8 mouse cellular contexts compared by ENCODE assay signal in genomic region chr3:88082224-88082618, GRCm38 (mm10). TPM values are rescaled to one million over a fixed set of nuclear protein-coding genes. Genes with fewer than 3 reads are reported as not detected.
DNase-seq lines count a peak whose midpoint lies in the region; ATAC-seq and TF ChIP-seq lines count a peak whose summit lies in the region.

No protein-coding gene starts in this region.

- no peak for TF ChIP-seq CTCF in G1E (IDR thresholded peaks at IDR 0.05; ENCODE audit: low read depth, low read length)

- WGBS in heart, embryonic 10.5 days = 2% methylated on average over 13 of the region's 13 CpGs
- WGBS in heart, embryonic 16.5 days = 2% methylated on average over 13 of the region's 13 CpGs
- 4% methylated on average over 12 of the region's 13 CpGs for WGBS in macrophage (ENCODE audit: missing documents)

- no peak for ATAC-seq in G1E (ENCODE audit: extremely low read depth, insufficient number of reproducible peaks, low FRiP score, poor library complexity, severe bottlenecking)
- ATAC-seq in heart, embryonic 16.5 days (replicated peaks; ENCODE audit: extremely low read depth, insufficient read depth, low FRiP score) = no peak

- peak overlapping the region; percentile 66 for H3K9ac ChIP-seq in heart, embryonic 16.5 days (ENCODE audit: low read length)

- peaks cover 21% of the 10 kb centered on the region for H3K79me2 ChIP-seq in macrophage (ENCODE audit: inconsistent target)

- H3K27me3 ChIP-seq in heart, embryonic 10.5 days (ENCODE audit: insufficient read depth, poor library complexity, severe bottlenecking) = no peaks in the 10 kb centered on the region
- H3K27me3 ChIP-seq in G1E (ENCODE audit: insufficient read depth, low read length) = peaks cover 15% of the 10 kb centered on the region
- peaks cover 3% of the 10 kb centered on the region; the same call in 1 of the 2 replicates for H3K27me3 ChIP-seq in heart, embryonic 16.5 days (ENCODE audit: control insufficient read depth, insufficient read depth, low read length)

- peaks cover 22% of the 10 kb centered on the region for H3K36me3 ChIP-seq in heart, embryonic 10.5 days
- H3K36me3 ChIP-seq in G1E (replicated peaks) (peaks cover 39% of the 10 kb centered on the region), macrophage (ENCODE audit: inconsistent target) (no peaks in the 10 kb centered on the region)
- H3K36me3 ChIP-seq in heart, embryonic 16.5 days (ENCODE audit: control insufficient read depth, insufficient read depth) = peaks cover 11% of the 10 kb centered on the region

- peaks cover 15% of the 10 kb centered on the region for H3K4me1 ChIP-seq in heart, embryonic 10.5 days
- H3K4me1 ChIP-seq in G1E (ENCODE audit: insufficient read depth, low read depth, low read length) = peaks cover 25% of the 10 kb centered on the region
- H3K4me1 ChIP-seq in heart, embryonic 16.5 days (ENCODE audit: control insufficient read depth, insufficient read depth, low read length) = peaks cover 18% of the 10 kb centered on the region

- peak overlapping the region; percentile 76 for H3K27ac ChIP-seq in heart, embryonic 10.5 days
- 0 out of 2 replicates have a peak overlapping the region, but pooled peaks have one; percentile 48 for H3K27ac ChIP-seq in heart, embryonic 16.5 days (ENCODE audit: low read length)
- peak overlapping the region; percentile 53 for H3K27ac ChIP-seq in macrophage

- H3K9me3 ChIP-seq in heart, embryonic 10.5 days = no peaks in the 10 kb centered on the region
- H3K9me3 ChIP-seq in G1E (replicated peaks) = no peaks in the 10 kb centered on the region
- no peaks in the 10 kb centered on the region for H3K9me3 ChIP-seq in heart, embryonic 16.5 days (replicated peaks; ENCODE audit: control insufficient read depth, low read length)

- peak overlapping the region; percentile 70 for H3K4me3 ChIP-seq in heart, embryonic 10.5 days
- H3K4me3 ChIP-seq in G1E (ENCODE audit: low read depth, low read length) (peak overlapping the region; percentile 86), macrophage (ENCODE audit: inconsistent target) (peak overlapping the region; percentile 76)
- H3K4me3 ChIP-seq in heart, embryonic 16.5 days (ENCODE audit: low read length) = peak overlapping the region; percentile 61

- no peak for DNase-seq in heart, embryonic 10.5 days (ENCODE audit: low spot score)
- no peak for DNase-seq in heart, postnatal 14 days
- no peak for DNase-seq in G1E (ENCODE audit: low spot score)
- DNase-seq in right cerebral cortex, postnatal 10 days (ENCODE audit: low spot score in 2 of 2) = no peak
- DNase-seq in frontal cortex, adult 2 months (ENCODE audit: extremely low spot score in 1 of 2, low spot score in 1 of 2) = no peak
- no peak for DNase-seq in adipocyte (ENCODE audit: low spot score)

- intact Hi-C loops in heart, postnatal 14 days (cut with DNase I) = no loop called here

- peak overlapping the region; percentile 75 for H3K4me2 ChIP-seq in heart, embryonic 16.5 days (ENCODE audit: low read depth, low read length)

RNA-seq across cellular contexts. Expression of gene Iqgap3, which starts 0.5 kb away (rescaled TPM):
- 22.0 and 27.4 TPM in 2 replicates for polyA plus RNA-seq in heart, embryonic 10.5 days (2016; fragmentation: Nextera tagmentation; extraction: Ambion mirVana)
- 1 to 10 TPM; 3.8 to 7.2 TPM for total RNA-seq in heart, postnatal 14 days (2021)
- total RNA-seq in G1E (2014; fragmentation: Nextera tagmentation) (20.2 and 29.3 TPM in 2 replicates), G1E (2017) (22.8 and 22.9 TPM in 2 replicates)
- polyA plus RNA-seq in G1E (2012) (10.6 and 13.8 TPM in 2 replicates), macrophage (2018) (2.5 to 4.1 TPM (median 3.7 TPM) in 3 replicates)
- polyA plus RNA-seq in heart, embryonic 16.5 days (2015; fragmentation: Nextera tagmentation; extraction: Ambion mirVana) = 23.6 and 27.8 TPM in 2 replicates
- total RNA-seq in macrophage (2018; cell fraction: chromatin; rRNA removed) = 10 to 100 TPM in 8 of 26 experiments, 1 to 10 TPM in 18; 1.6 to 22.0 (median 5.7) TPM
- total RNA-seq in macrophage (2018; cell fraction: cytosol; rRNA removed) = 1 to 10 TPM in 24 of 26 experiments, under 1 TPM in 2; 0.82 to 5.2 (median 2.1) TPM
- 10 to 100 TPM in 1 of 26 experiments, 1 to 10 TPM in 25; 1.3 to 14.6 (median 3.6) TPM for total RNA-seq in macrophage (2018; cell fraction: nucleus; rRNA removed)
- polyA plus RNA-seq in frontal cortex, adult 2 months (2012; rRNA removed) = 0.64 and 0.74 TPM in 2 replicates

RNA-seq across cellular contexts. Expression of gene Ttc24, which starts 4.1 kb away (rescaled TPM):
- 0.14 TPM in 1 of 2 replicates, not detected in the other for polyA plus RNA-seq in heart, embryonic 10.5 days (2016; fragmentation: Nextera tagmentation; extraction: Ambion mirVana)
- not detected for total RNA-seq in heart, postnatal 14 days (2021)
- total RNA-seq in G1E (2014; fragmentation: Nextera tagmentation) (not detected in 2 replicates), G1E (2017) (0.05 TPM in 1 of 2 replicates, not detected in the other)
- polyA plus RNA-seq in G1E (2012) (not detected in 2 replicates), macrophage (2018) (not detected in 3 replicates)
- polyA plus RNA-seq in heart, embryonic 16.5 days (2015; fragmentation: Nextera tagmentation; extraction: Ambion mirVana) = 0.12 and 0.18 TPM in 2 replicates
- not detected for total RNA-seq in macrophage (2018; cell fraction: chromatin; rRNA removed)
- total RNA-seq in macrophage (2018; cell fraction: cytosol; rRNA removed) = not detected
- not detected for total RNA-seq in macrophage (2018; cell fraction: nucleus; rRNA removed)
- not detected in 2 replicates for polyA plus RNA-seq in frontal cortex, adult 2 months (2012; rRNA removed)

RNA-seq across cellular contexts. Expression of gene Naxe, which starts 23.9 kb away (rescaled TPM):
- 143 and 148 TPM in 2 replicates for polyA plus RNA-seq in heart, embryonic 10.5 days (2016; fragmentation: Nextera tagmentation; extraction: Ambion mirVana)
- 10 to 100 TPM; 61.0 to 61.1 TPM for total RNA-seq in heart, postnatal 14 days (2021)
- total RNA-seq in G1E (2014; fragmentation: Nextera tagmentation) (41.1 and 42.1 TPM in 2 replicates), G1E (2017) (40.1 and 42.4 TPM in 2 replicates)
- polyA plus RNA-seq in G1E (2012) (44.1 and 52.8 TPM in 2 replicates), macrophage (2018) (66.0 to 99.6 TPM (median 82.3 TPM) in 3 replicates)
- polyA plus RNA-seq in heart, embryonic 16.5 days (2015; fragmentation: Nextera tagmentation; extraction: Ambion mirVana) = 155 and 169 TPM in 2 replicates
- total RNA-seq in macrophage (2018; cell fraction: chromatin; rRNA removed) = 10 to 100 TPM in 6 of 26 experiments, 1 to 10 TPM in 18, not detected in 2; 1.5 to 20.1 (median 7.7) TPM
- 10 to 100 TPM; 57.5 to 79.5 (median 70.0) TPM for total RNA-seq in macrophage (2018; cell fraction: cytosol; rRNA removed)
- 10 to 100 TPM in 22 of 26 experiments, 1 to 10 TPM in 4; 8.3 to 32.6 (median 19.2) TPM for total RNA-seq in macrophage (2018; cell fraction: nucleus; rRNA removed)
- 79.5 and 90.3 TPM in 2 replicates for polyA plus RNA-seq in frontal cortex, adult 2 months (2012; rRNA removed)

RNA-seq across cellular contexts. Expression of gene Gpatch4, which starts 39.3 kb away (rescaled TPM):
- polyA plus RNA-seq in heart, embryonic 10.5 days (2016; fragmentation: Nextera tagmentation; extraction: Ambion mirVana) = 28.5 and 47.0 TPM in 2 replicates
- 1 to 10 TPM; 6.6 to 9.0 TPM for total RNA-seq in heart, postnatal 14 days (2021)
- total RNA-seq in G1E (2014; fragmentation: Nextera tagmentation) = 22.5 and 27.8 TPM in 2 replicates
- 15.0 and 16.6 TPM in 2 replicates for total RNA-seq in G1E (2017)
- polyA plus RNA-seq in G1E (2012) = 31.3 and 48.1 TPM in 2 replicates
- 19.3 and 21.3 TPM in 2 replicates for polyA plus RNA-seq in heart, embryonic 16.5 days (2015; fragmentation: Nextera tagmentation; extraction: Ambion mirVana)
- total RNA-seq in macrophage (2018; cell fraction: chromatin; rRNA removed) = 10 to 100 TPM in 10 of 26 experiments, 1 to 10 TPM in 16; 2.6 to 18.8 (median 9.1) TPM
- 1 to 10 TPM; 4.0 to 9.6 (median 7.2) TPM for total RNA-seq in macrophage (2018; cell fraction: cytosol; rRNA removed)
- 10 to 100 TPM in 6 of 26 experiments, 1 to 10 TPM in 20; 2.7 to 27.2 (median 6.5) TPM for total RNA-seq in macrophage (2018; cell fraction: nucleus; rRNA removed)
- 6.3 to 30.7 TPM (median 19.6 TPM) in 3 replicates for polyA plus RNA-seq in macrophage (2018)
- 13.7 and 14.4 TPM in 2 replicates for polyA plus RNA-seq in frontal cortex, adult 2 months (2012; rRNA removed)

RNA-seq across cellular contexts. Expression of gene Hapln2, which starts 54.8 kb away (rescaled TPM):
- 0.07 and 0.08 TPM in 2 replicates for polyA plus RNA-seq in heart, embryonic 10.5 days (2016; fragmentation: Nextera tagmentation; extraction: Ambion mirVana)
- total RNA-seq in heart, postnatal 14 days (2021) = not detected
- not detected in 2 replicates for total RNA-seq in G1E (2014; fragmentation: Nextera tagmentation)
- not detected in 2 replicates for total RNA-seq in G1E (2017)
- not detected in 2 replicates for polyA plus RNA-seq in G1E (2012)
- 0.18 TPM in 1 of 2 replicates, not detected in the other for polyA plus RNA-seq in heart, embryonic 16.5 days (2015; fragmentation: Nextera tagmentation; extraction: Ambion mirVana)
- not detected for total RNA-seq in macrophage (2018; cell fraction: chromatin; rRNA removed)
- total RNA-seq in macrophage (2018; cell fraction: cytosol; rRNA removed) = not detected
- total RNA-seq in macrophage (2018; cell fraction: nucleus; rRNA removed) = not detected
- polyA plus RNA-seq in macrophage (2018) = not detected in 3 replicates
- 28.5 and 39.4 TPM in 2 replicates for polyA plus RNA-seq in frontal cortex, adult 2 months (2012; rRNA removed)
